Mouse (Mus musculus) spleen, postnatal 10 days (tissue): ENCODE results near the gene Copb1.

Experiments
- DNase-seq, 2 experiments: peaks; one replicate each; pipeline ENCODE4 v3.0.0; 2021 to 2022; ENCODE audit warnings: low spot score in 2 of 2

Gene Copb1

GRCm38 (mm10) chr7:114253885-114254833 is at the start of gene Copb1:
TSS of gene Copb1 (minus strand) at chr7:114254711.
- peak; percentile 82 to 93 for DNase-seq

DNA sequence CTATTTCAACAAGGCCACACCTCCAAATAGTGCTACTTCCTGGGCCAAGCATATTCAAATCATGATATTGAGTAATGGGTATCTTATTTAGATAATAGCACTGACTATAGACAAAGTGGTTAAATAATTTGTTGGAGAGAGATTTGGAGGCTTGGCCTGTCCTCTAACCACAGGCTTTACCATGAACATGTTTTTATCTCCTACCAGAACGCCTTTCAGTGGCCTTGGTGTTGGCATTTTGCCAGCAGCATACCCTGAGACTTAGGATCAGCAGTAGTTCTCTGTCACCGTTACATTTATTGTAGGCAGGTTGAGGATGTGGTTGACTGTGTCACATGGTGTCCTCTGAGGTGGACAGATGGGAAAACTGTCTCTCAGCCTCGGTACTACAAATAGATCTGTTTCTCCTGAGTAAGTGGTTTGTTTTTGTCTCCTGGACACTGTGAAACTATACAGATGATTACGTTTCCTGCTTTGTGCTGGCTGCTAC is 46.8 kb upstream of the Copb1 start:
- peak in 1 of 2 experiments; percentile 38 for DNase-seq

DNA sequence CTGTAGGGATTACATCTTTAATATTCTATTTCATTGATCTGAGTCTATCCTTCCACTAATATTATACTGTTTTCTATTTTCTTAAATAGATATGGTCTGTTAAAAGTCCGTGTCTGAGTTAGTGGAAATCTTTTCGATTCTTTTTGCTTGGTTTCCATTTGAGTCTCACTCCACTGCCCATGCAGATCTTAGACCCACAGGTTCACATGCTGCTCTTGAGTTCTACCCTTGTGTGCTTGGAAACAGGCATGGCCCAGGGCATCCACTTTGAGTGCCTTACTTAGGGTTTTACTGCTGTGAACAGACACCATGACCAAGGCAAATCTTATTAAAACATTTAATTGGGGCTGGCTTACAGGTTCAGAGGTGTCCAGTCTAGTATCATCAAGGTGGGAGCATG is 46.3 kb upstream of the Copb1 start:
- no peak for DNase-seq

DNA sequence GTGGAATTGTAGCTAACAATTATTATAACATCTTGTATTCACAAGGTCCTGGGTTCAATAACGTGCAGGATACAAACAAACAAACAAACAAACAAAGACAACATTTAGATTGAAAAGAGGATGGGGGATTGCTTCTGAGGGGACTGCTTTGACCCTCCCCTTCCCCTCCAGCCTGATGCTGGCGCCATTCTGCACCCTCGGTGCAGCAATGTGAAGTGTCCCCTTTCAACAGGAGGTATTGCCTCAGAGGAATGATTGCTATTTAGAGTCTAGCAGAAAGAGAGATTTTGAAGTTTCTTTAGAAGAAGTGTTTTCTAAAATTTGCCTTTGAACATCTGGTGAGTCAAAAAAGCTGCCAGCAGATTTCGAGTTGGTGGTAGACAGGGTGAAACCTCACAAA is 44.7 kb upstream of the Copb1 start:
- DNase-seq: no peak

GRCm38 (mm10) chr7:114294698-114295097 is 40.2 kb upstream of the Copb1 start:
- peak in 1 of 2 experiments; percentile 41 for DNase-seq

DNA sequence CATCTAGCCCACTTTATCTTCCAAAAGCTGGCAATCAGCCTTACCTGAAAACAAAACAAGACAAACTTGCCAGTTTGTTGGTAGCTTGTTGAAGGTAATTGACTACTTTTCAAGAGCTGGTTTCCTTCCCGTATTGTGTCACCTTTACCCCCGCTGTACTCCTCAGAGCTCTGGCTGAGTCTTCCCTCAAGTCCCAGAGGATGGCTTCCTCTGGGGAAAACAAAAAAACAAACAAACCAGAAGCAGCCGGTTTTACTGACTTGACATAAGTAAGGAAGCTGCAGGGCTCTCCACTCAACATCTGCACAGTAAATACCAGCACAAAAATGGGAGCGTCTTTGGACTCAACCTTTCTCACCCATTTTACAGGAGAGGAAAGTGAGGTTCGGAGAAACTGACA is 39.4 kb upstream of the Copb1 start:
- DNase-seq: no peak

DNA sequence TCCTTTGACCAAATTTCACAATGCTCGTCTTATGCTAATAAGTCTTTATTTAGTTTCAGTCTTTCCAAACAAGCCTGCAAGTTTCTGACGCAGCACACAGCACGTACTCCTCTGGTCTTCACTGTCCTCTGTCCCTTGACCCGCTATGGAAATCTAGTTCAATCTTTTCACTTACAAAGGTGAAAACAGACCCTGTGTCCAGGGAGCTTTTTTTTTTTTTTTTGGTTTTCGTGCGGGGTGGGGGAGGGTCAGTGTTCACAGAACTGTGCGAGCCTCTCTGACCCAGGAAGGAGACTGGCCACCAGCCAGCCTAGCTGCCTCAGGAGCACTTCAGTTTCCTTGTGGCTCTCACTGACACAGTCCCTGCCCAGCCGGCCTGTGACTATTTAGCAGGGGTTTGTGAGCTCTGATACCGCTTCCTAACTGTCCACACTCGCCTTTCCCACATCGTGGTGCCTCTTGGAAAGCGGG is 38.0 kb upstream of the Copb1 start:
- peak in 1 of 2 experiments; percentile 60 for DNase-seq

GRCm38 (mm10) chr7:114291461-114292335 is 37.2 kb upstream of the Copb1 start:
- peak in 1 of 2 experiments; percentile 51 for DNase-seq

DNA sequence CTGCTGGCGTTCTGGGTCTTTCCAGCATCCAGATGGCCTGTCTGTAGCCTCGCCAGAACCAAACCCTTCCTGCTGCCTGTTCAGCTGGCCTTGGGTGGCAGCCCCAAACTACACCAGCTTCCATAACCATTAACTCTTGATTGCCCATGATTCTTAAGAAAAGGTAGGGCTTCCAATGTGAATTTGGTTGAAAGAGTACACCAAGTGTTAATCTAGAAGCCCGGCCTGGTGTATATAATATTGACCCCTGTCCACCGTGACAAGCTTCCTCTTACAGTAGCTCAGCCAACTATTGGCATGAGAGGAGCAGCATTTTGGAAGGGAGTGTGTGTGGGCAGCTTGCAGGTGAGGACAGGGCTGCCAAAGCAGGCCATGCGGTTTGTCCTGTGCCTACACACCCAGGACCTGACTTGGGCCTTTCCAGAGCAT is 35.6 kb upstream of the Copb1 start:
- no peak for DNase-seq

- DNase-seq: no peak
Measured at GRCm38 (mm10) chr7:114284296-114284910, 29.9 kb upstream of the Copb1 start.

DNA sequence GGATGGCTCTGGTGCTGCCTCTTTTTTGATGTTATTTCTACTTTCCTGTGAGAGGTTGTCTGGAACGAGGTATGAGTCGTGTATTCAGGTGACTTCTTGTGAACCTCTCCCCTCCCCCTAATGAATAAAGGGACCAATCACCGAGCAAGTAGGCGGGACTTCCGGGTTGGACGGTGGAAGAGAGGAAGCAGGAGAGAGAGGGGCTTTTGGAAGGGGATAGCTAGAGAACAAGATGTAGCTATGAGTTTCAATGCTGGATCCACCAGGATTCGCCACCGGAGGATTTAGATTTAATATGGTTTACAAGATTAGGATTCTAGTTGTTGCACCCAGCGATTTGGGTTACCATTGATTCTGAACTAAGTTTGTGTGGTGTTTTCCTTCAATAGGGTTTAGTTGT is 28.5 kb upstream of the Copb1 start:
- DNase-seq: no peak

DNA sequence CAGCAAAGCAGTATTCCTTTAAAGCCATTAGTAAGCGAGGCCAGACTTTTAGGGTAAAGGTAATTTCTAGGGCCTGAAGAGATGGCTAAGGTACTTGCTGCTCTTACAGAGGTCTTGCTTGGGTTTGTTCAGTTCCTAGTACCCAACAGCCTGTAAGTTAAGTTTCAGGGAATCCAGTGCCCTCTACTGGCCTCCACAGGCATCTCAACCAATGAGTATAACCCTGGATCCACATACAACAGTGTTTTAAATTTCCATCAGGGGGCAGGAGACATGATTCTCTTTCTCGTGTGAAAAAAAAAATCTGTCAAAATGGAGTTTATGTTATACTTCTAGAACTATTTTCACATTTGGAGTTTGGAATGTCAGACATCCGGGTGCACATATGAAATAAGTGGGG is 27.2 kb upstream of the Copb1 start:
- peak in 1 of 2 experiments; percentile 67 for DNase-seq

DNA sequence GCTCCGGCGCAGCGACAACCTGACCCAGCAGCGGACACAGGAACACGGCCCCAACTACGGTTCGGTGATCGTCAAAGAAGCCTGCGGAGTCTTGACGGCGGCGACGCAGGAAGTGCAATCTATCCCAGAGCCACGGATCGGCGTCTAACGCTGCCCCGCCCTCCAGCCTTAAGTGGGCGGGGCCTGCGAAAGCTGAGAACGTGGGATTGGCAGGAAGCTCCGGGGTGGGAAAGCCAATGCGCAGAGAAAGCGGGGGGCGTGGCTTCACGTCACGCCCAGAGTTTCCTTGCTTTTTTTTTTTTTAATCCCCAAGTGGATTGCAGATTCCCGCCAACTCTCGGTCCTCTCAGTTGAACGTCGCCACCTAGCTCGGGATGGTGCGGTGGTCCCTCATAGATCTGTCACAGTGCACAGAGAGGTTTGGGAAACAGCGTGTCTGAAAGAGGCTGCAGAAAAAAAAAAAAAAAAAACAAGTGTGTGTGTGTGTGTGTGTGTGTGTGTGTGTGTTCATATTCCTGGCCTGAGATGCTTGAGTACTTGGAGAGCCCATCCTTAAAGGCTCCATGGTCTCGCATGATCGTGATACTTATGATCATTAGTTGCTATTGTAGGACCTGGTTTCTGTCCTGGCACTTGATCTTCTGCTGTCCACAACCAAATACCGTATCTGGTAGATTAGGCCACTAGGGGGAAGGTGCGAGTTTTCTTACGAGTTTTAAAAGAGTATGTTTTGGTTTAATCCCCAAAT is 21.7 kb upstream of the Copb1 start, which contains the start of gene Psma1:
Gene Psma1, minus strand, starts transcription at position 114 of the 748 bp plus-strand sequence.
- peak; percentile 96 to 97 for DNase-seq

DNA sequence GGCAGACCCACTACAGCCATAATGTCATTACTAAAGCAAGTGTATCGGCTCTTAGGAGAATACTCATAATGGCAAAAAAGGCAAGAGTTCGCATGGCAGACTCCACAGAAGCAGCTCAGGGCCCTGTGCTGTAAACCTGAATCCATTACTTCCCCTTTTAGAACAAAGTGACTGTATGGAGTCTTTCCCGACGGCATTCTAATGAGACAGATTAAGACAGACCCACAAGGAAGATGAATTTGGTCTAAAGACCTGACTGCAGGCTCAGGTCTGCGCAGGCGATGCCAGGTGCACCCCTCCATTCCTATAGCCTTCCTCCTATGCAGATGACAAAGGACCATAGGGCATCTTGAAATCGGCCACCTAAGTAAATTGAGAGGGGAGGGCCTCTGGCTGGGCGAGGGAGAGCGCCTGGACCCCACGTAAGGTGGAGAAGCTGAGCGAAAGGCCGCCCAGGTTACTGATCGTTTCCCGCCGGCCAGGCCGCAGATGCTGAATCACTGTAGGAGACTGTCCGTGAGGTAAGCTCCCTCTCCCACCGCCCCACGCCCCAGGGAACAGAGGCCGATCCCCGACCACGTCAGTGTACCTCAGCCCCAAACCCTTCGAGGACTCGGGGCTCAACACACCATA is 21.0 kb upstream of the Copb1 start:
- no peak for DNase-seq

- DNase-seq: no peak
Measured at GRCm38 (mm10) chr7:114268446-114268845, 13.9 kb upstream of the Copb1 start.

GRCm38 (mm10) chr7:114251684-114252083 is 2.8 kb downstream of the Copb1 start:
- DNase-seq: no peak

- no peak for DNase-seq
Measured at GRCm38 (mm10) chr7:114233980-114234379, 20.5 kb downstream of the Copb1 start.

GRCm38 (mm10) chr7:114232982-114233381 is 21.5 kb downstream of the Copb1 start:
- no peak for DNase-seq

DNA sequence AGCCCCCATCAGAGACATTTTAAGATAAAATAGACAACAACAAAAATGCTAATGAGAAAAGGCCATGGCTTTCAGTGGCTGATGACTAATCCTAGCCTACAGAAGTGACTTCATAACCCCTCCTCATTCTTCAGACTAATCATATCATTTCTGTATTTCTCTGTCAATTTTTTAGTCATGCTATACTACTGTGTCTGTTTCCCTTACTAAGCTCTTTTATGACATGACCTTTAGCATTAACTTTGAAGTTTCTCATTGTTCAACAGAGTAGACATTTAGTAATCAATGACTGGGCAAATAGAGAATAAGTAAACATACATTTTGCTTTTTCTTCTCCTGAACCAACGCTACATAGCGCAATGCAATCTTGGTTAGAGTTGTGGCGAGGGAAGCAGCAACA is 22.7 kb downstream of the Copb1 start:
- DNase-seq: no peak

GRCm38 (mm10) chr7:114226521-114226920 is 28.0 kb downstream of the Copb1 start:
- DNase-seq: no peak
